Mouse (Mus musculus) kidney, adult 2 months (tissue): ENCODE measurements around the gene Srp9. TPM values are rescaled to one million over a fixed set of nuclear protein-coding genes. Genes with fewer than 3 reads are reported as not detected.

ENCODE experiments used
- DNase-seq: peaks from one replicate; pipeline ENCODE4 v3.0.0; 2021
- H3K27ac ChIP-seq: fragments of 200-500 bp; 2 replicates; pipeline ENCODE4 v1.5.1; 2012; ENCODE audit warnings: low read depth, low read length, control low read depth, inconsistent platforms; ENCODE audit not compliant: insufficient read depth
- H3K27me3 ChIP-seq: fragments of 200-500 bp; replicated peaks from 2 replicates; pipeline ENCODE4 v1.6.1; 2012; ENCODE audit warnings: mild to moderate bottlenecking, moderate library complexity, low read length, inconsistent platforms; ENCODE audit not compliant: control insufficient read depth, insufficient read depth
- H3K36me3 ChIP-seq: fragments of 200-500 bp; 2 replicates; pipeline ENCODE4 v1.6.1; 2012; ENCODE audit warnings: mild to moderate bottlenecking, moderate library complexity, low read length, inconsistent platforms; ENCODE audit not compliant: control insufficient read depth, insufficient read depth
- H3K4me1 ChIP-seq: fragments of 200-500 bp; 2 replicates; pipeline ENCODE4 v1.6.1; 2011; ENCODE audit warnings: low read length; ENCODE audit not compliant: control insufficient read depth, insufficient read depth
- H3K4me3 ChIP-seq: fragments of 200-500 bp; 2 replicates; pipeline ENCODE4 v1.5.1; 2011; ENCODE audit warnings: mild to moderate bottlenecking, low read depth, low read length, control low read depth; ENCODE audit not compliant: insufficient read depth
- POLR2A ChIP-seq: fragments of 200-500 bp; IDR thresholded peaks from one replicate; pipeline ENCODE4 v1.6.1; 2011; ENCODE audit warnings: low read depth, low read length, control low read depth
- WGBS: fragments of 180-500 bp; shearing (Covaris S2); methylation state at CpG from one replicate; pipeline ENCODE4 v1.1.7; 2018; 5-methylcytosine and 5-hydroxymethylcytosine counted together
- polyA plus RNA-seq: library from polyadenylated mRNA; depleted of rRNA; stranded (reverse); fragments of >200 nt; gene quantifications from 2 replicates; pipeline ENCODE4 v1.2.3, GENCODE M21; 2012; rRNA removed

Gene Srp9
- polyA plus RNA-seq, 1 experiment = 52.8 TPM

- Histone ChIP-seq H3K4me3 (no peak overlapping the region), H3K27me3 (no peaks in the 10 kb centered on the region), H3K27ac (no peak overlapping the region), H3K4me1 (no peaks in the 10 kb centered on the region), H3K36me3 (no peaks in the 10 kb centered on the region)
- 81% methylated on average over 5 of the region's 5 CpGs for WGBS
- DNase-seq = no peak
- TF ChIP-seq POLR2A = no peak
These were observed 57.1 kb downstream of the Srp9 start for GRCm38 (mm10) chr1:182181456-182182305.

Other genes starting within 250 kb of the Srp9 start
- 9.5 and 10.1 TPM in 2 replicates for gene Enah, start 104.7 kb upstream of the Srp9 start, polyA plus RNA-seq
- not detected in 2 replicates for gene Vmn1r1, start 39.7 kb downstream of the Srp9 start, polyA plus RNA-seq
- 137 and 158 TPM in 2 replicates for gene Degs1, start 158.1 kb downstream of the Srp9 start, polyA plus RNA-seq
- 9.0 and 11.0 TPM in 2 replicates for gene Fbxo28, start 216.9 kb downstream of the Srp9 start, polyA plus RNA-seq